ENCODE assay signal across 10 mouse cellular contexts in genomic region chr10:20031936-20032335, GRCm38 (mm10).
DNase-seq lines count a peak whose midpoint lies in the region; ATAC-seq and TF ChIP-seq lines count a peak whose summit lies in the region.
"Had no signal": no experiment of that assay in that cellular context is flagged by ENCODE, and none has a peak within 500 bp of the region (broad histone marks: within the 10 kb centered on the region; RNA-seq: fewer than 3 reads in every experiment).

No protein-coding gene starts in this region.

- H3K36me3 ChIP-seq in heart, embryonic 13.5 days: peaks cover 19% of the 10 kb centered on the region
- H3K36me3 ChIP-seq: embryonic facial prominence, embryonic 15.5 days; limb, embryonic 13.5 days had no signal

- no peak for ATAC-seq in heart, embryonic 13.5 days (ENCODE audit: extremely low read depth, insufficient number of reproducible peaks, low FRiP score, low TSS enrichment)
- no peak for ATAC-seq in CD4-positive, CD25-positive, alpha-beta regulatory T cell, adult 4 months

- H3K9ac ChIP-seq in heart, embryonic 13.5 days: no peak overlapping the region
- H3K9ac ChIP-seq: embryonic facial prominence, embryonic 15.5 days; limb, embryonic 13.5 days had no signal

- H3K9me3 ChIP-seq in heart, embryonic 13.5 days: no peaks in the 10 kb centered on the region
- H3K9me3 ChIP-seq: embryonic facial prominence, embryonic 15.5 days had no signal

- 54% methylated on average over 2 of the region's 2 CpGs for WGBS in lung, adult 2 months
- 22% methylated on average over 2 of the region's 2 CpGs for WGBS in heart, embryonic 13.5 days

- intact Hi-C loops in left cerebral cortex, postnatal 36 days (cut with DNase I): no loop called here

- DNase-seq in lung, adult 18-20 months: peak; percentile 42 to 43
- DNase-seq in lung, adult 2 months: no peak
- DNase-seq in cerebellum, adult 11-12 months: peak; percentile 91
- DNase-seq in left cerebral cortex, postnatal 36 days (ENCODE audit: low spot score in 2 of 2): peak; percentile 23 to 41
- no peak for DNase-seq in embryo, embryonic 10.5 days (ENCODE audit: low spot score)
- no peak for DNase-seq in thymus, postnatal 14 days

- H3K4me3 ChIP-seq in lung, adult 2 months (replicated peaks; ENCODE audit: extremely low read depth, low read depth, low read length): no peak overlapping the region
- no peak overlapping the region for H3K4me3 ChIP-seq in heart, embryonic 13.5 days
- H3K4me3 ChIP-seq: embryonic facial prominence, embryonic 15.5 days; limb, embryonic 13.5 days had no signal

- H3K27ac ChIP-seq in heart, embryonic 13.5 days (replicated peaks): peak overlapping the region; percentile 56
- H3K27ac ChIP-seq: embryonic facial prominence, embryonic 15.5 days; limb, embryonic 13.5 days had no signal

- TF ChIP-seq CTCF in lung, adult 2 months (IDR thresholded peaks at IDR 0.05; ENCODE audit: insufficient read depth, low read length): no peak

- TF ChIP-seq POLR2A in lung, adult 2 months (IDR thresholded peaks at IDR 0.05; ENCODE audit: borderline replicate concordance, extremely low read depth, low read depth, low read length): no peak

- no peaks in the 10 kb centered on the region for H3K4me1 ChIP-seq in lung, adult 2 months (ENCODE audit: control insufficient read depth, insufficient read depth, low read length)
- H3K4me1 ChIP-seq in heart, embryonic 13.5 days: peaks cover 14% of the 10 kb centered on the region
- H3K4me1 ChIP-seq: embryonic facial prominence, embryonic 15.5 days had no signal

- H3K4me2 ChIP-seq in heart, embryonic 13.5 days: no peak overlapping the region
- H3K4me2 ChIP-seq: embryonic facial prominence, embryonic 15.5 days; limb, embryonic 13.5 days had no signal

- H3K27me3 ChIP-seq in heart, embryonic 13.5 days (replicated peaks): no peaks in the 10 kb centered on the region
- H3K27me3 ChIP-seq: embryonic facial prominence, embryonic 15.5 days; limb, embryonic 13.5 days had no signal

Comparison
In these comparisons a context has a peak if more than half of its experiments do, and no peak if none do; other contexts are left out.
1. DNase-seq: peak in lung, adult 18-20 months (2 of 2), cerebellum, adult 11-12 months (single experiment) and left cerebral cortex, postnatal 36 days (2 of 2); none in lung, adult 2 months (single experiment), embryo, embryonic 10.5 days (single experiment) and thymus, postnatal 14 days (single experiment).